Mouse (Mus musculus) cerebellum, adult 9-11 months (tissue): ENCODE measurements around the gene Camta1.

Experiments
- DNase-seq: peaks from one replicate; pipeline ENCODE4 v3.0.0; 2022

Gene Camta1

DNA sequence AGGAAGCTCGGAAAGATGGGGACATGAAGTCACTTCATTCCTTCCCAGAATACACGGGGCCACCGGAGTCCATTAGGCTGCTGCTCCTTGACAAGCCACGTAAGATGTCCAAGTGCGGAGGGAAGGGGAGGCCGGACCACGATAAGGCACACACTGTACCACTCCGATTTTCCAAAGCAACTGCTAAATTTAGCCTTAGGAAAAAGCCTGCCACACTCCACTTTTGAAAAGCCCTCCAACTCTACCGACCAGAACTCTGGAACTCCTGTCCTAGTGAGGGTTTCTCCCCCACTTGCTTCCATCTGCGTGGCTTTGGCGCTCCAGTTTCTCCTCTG lies 764.6 kb downstream of the Camta1 start:
- DNase-seq, result no peak

DNA sequence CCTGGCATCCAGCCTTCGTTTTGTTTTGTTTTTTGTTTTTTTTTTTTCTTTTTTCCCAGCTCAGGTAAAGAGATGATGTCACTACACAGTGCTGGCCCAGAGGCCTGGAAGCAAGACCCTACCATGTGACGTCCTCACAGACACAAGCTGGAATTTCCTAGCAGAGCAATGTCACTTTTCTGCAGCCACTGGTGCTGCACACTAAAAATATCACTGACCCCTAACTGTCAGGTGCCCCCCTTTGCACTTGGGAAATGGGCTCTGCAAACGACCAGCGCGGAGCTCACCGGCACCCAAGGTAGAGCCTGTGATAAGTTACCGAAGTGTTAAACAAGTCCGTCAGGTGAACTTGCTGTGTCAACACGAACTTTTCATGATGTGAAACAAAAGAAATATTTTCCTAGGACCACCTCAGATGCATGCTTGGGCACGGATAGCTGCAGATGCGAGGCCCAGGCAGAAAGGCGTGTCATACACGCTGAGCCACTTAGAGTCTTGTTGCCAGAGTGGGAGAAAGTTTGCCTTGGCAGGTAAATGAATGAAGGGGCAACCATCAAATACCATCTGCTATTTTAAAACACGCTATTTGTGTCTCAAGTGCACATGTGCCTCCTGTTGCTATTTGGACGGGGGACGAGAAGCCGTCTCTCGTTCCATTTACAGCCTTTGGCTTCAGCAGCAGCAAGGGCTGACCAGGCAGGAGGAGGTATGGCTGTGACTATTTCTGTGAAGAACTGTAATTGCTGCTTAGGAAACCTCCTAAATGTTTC lies 765.2 kb downstream of the Camta1 start:
- peak; percentile 53 for DNase-seq

DNA sequence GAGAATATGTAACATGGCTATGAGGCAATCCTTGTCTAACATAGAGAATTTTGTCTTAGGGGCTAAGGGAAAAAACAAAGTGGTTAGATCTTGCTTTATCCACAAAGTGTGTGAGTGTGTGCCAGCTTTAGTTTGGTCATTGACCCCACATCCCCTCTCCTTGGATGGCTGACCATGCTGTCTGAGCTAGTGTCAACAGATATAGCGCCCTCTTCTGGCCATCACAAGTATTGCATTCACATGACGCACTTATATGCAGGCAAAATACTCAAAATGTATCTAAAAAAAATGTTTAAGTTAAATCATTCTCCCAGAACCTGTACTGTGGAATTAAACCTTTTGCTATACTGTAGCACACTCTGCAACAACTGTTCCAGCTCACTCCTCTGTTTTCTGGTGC lies 766.5 kb downstream of the Camta1 start:
- DNase-seq, result peak; percentile 69

GRCm38 (mm10) chr4:151089270-151089669 lies 772.4 kb downstream of the Camta1 start, which contains the start of gene Gm13090:
Gm13090 (plus strand) TSS chr4:151089570.
- peak; percentile 57 for DNase-seq

DNA sequence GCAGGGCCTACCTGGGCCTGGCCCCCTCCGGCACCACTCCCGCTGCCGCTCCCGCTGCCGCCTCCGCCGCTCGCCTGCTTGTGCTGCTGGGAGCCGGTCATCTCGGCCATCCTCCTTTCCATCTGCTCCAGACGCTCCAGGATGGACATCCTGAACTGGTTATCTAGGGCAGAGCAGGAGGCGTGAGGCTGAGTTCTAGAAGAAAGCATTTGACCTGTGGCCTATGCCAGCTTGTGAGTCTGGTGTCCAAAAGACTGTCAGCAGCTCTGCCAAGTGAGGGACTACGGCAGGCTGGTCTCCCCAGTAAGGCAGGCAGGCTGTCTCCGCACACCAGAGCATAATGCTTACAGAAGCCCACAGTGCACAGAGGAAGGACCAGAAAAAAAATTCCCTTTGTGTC lies 772.9 kb downstream of the Camta1 start:
- peak; percentile 95 for DNase-seq

- DNase-seq, result no peak
Measured at GRCm38 (mm10) chr4:151087358-151087757, 774.3 kb downstream of the Camta1 start.

- DNase-seq, result no peak
Measured at GRCm38 (mm10) chr4:151083027-151083426, 778.6 kb downstream of the Camta1 start.

DNA sequence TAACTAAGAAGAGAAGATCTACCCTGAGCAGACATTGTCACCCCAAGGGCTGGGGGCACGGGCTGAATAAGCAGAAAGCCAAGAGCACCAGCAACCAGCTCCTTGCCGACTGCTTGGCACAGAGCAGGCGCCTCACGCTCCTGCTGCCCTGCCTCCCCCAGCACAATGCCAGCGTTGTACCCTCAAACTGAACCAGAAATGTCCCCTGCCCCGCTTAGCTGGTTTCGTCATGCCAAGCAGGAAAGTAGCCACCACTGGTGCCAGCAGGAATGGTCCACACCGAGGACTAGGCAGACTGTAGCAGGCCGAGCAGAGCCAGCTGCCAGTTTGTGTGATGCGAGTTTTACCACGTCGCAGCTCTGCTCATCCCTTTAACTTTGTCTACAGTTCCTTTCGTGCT lies 779.7 kb downstream of the Camta1 start:
- no peak for DNase-seq

DNA sequence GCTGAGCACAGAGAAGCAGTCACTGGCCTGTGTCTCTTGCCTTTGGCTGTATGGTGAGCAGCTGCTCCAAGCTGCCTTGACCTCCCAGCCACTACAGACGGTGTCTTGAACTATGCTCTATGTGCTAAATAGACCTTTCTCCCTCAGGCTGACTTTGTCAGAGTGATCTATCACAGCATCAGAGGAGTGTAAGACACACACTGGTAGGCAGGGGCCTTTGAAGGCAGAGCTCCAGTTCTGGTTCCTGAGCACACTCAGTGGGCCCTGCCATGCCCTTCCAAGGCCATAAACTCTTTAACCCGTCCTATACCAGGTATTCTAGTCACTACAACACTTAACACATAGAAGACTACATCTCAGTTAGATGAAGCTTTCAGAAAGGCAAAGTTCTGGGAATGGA lies 780.3 kb downstream of the Camta1 start:
- no peak for DNase-seq

GRCm38 (mm10) chr4:151074817-151075216 lies 786.9 kb downstream of the Camta1 start:
- DNase-seq, result no peak

DNA sequence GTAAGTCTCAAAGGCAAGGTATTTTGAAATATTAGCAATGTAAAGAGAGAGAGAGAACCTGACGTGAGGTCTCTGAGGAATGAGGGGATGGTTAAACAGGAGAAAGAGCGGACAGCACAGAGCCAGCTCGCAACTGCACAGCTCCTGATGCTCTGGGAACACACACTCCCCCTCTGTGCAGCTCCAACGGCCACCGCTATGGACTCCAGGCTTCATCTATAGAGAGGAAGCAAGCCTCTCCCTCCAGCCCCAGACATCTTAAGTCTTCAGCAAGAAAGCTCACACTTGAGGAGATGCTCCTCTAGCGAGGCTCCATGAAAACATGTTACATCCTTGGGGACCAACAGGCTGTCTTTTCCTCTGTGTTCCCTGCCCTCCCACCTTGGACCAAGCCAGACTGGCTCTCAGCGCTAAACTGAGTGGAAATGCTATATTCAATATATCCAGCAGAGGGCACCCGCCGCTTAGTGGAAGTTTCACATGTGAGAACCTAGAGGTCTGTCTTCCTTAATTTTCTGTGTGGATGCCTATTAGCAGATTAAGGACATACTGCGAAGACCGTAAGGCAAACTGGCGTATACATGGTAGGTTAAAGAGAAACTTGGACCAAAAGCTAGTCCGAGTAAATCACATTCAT lies 788.5 kb downstream of the Camta1 start:
- peak; percentile 81 for DNase-seq

- no peak for DNase-seq
Measured at GRCm38 (mm10) chr4:151070962-151071361, 790.7 kb downstream of the Camta1 start.

DNA sequence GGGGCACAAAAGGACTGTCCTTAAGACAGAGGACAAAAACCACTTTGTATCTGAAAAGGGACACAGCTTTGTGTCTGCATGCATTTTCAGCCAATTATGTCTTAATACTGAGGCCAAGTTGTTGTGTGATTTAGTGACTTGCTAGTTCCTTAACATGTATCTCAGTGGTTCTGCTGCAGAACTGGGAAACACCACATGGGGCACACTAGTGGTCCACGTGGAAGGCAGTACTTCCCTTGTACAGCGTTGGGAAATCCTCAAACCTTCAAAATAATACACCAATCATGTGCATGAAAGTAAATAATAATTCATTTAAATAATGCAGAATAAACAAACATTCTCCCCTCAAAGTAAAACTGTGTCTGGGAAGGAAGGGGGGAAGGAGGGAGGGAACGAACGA lies 792.9 kb downstream of the Camta1 start:
- no peak for DNase-seq

- no peak for DNase-seq
Measured at GRCm38 (mm10) chr4:151059566-151059965, 802.1 kb downstream of the Camta1 start.

DNA sequence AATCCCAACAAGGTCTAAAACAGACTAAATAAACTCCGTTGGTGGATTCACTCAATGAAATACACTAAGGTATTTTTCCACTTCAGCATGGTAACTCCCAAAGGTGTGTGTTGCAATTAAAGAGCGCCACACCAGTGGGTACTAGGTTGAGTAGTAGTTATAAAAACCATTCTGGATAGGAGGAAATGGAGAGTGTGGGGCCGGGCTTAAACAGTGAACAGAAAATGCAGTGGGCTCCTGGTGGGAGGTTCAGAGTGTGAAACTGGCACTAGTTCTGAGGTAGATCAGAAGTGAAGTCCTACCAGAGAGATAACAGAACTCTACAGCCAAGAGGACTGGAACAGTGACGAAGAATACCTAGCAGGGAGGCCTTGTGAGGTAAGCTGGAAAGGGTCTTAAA lies 803.0 kb downstream of the Camta1 start:
- DNase-seq, result peak; percentile 53

- peak; percentile 99 for DNase-seq
Measured at GRCm38 (mm10) chr4:151057347-151058321, 804.0 kb downstream of the Camta1 start, which contains the start of gene Vamp3. Vamp3 (minus strand) TSS chr4:151057963.

DNA sequence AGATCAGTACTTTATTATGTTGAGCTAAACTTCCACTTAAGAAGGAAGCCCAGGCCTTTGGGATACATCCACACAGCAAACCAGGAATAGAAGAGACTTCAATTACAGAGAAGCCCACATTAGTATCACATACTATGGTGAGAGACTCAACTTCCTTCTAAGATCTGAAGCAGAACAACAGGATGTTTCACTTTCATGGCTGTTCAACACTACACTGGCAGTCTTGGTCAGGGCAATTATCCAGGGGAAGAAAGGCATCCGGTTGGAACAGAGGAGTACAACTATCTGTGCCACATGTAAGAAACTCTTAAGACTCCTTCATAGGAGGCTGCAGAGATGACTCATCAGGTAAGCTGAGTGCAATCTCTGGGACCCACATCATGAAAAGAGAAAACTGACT lies 810.5 kb downstream of the Camta1 start:
- DNase-seq, result no peak

DNA sequence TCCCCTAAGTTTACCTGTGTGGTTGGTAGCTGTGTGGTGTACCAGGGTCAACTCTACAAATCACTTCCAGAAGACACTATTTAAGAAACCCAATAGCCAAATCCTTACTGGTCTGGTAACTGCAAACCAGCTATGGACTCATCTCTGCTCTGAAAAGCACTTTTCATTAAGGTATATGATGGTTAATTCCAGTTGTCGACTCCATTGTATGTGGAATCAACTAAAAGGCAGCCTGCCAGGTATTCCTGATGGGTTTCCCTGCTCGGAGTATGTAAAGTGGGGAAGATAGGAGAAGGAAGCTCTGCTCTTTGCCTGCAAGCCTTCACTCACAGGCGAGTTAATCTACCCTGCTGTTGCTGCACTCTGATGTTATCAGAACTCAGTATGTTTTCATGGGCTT lies 815.2 kb downstream of the Camta1 start:
- DNase-seq, result peak; percentile 29

GRCm38 (mm10) chr4:151044944-151045570 lies 816.6 kb downstream of the Camta1 start:
- DNase-seq, result peak; percentile 75

DNA sequence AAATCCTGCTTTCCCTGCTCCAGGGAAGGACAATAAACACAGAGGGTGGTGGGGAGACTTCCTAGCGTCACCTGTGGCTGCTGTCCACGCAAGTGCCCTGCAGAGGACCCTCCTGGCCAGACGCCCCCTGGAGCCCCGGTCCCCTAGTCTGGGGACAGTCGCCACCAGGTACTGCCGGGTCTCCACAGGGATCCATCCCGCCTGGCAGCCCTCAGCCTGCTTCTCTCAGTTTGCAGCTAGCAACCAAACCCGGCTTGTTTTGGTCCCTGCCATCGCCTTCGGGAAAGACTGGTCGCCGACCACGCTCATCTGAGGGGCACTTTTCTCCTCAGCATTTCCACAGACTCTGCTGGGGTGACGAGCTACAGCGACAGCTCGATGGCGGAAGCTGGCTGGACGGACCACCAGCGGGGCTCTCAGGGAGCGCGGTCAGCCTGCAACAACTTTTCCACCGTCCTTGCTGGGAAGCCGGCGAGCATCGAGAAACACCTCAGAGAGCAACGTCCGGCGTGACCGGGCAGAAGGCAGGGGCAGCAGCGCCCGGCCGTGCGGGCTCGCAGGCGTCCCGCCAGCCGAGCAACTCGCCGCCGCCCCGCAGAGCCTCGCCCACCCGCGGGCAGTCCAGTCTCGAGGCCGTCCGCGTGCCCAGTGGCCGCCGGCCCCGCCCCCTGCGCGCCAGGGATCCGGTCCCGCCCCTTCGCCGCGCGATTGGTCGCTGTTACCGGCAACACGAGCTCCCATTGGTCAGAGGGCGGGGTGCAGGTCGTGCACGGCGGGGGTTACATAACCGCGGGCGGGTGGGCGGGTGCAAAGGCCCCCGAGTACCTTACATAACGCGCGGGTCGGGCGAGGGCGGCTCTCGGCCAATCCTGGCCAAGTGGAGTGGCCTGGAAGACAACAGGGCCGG lies 817.4 kb downstream of the Camta1 start, which contains the start of gene Per3:
TSS of gene Per3 (minus strand) at position 629 of the 907 bp plus-strand sequence.
- DNase-seq, result peak; percentile 99

DNA sequence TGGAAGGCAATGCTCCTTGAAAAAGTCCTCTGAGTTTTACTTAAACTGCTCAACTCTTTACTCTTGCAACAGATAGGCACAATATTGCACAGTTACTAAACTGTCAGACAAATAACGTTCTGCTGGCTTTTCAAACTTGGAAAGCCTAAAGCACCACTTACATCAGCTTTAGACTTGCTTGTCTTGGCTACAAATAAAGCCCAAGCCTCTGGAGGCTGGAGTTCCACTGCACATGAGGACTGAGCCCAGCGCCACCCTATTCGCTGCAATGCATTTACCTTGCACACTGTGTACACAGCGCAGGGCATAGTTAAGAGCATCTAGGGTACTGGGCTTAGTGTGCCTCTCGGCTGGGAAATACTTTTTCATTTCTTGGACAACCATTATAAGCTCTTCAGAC lies 818.4 kb downstream of the Camta1 start:
- DNase-seq, result peak; percentile 52

DNA sequence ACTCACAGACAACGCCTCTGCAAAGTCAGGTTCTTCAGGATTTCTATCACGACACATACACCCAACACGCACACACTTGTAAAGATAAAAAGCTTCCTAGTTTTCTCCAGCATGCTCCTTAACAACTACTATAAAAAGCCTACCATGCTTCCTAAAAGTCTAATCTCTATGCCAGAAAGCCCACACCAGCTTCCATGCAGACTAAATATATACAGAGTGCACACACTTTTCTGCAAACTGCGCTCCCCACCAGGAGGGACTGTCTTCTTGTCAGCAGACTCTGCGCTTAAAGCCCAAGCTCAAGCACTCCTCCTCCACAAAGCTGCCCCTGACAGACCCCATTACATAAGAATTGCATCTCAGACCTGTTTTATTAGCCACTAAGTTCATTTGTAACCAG lies 820.2 kb downstream of the Camta1 start:
- DNase-seq, result peak; percentile 32
